Mouse (Mus musculus) erythroblast, embryonic 14.5 days (primary cell): Measurements from ENCODE around the gene Mpst.

ENCODE experiments used
- GATA1 ChIP-seq: IDR thresholded peaks from 2 replicates; pipeline ENCODE4 v1.6.1; 2012; ENCODE audit warnings: low read length, inconsistent platforms, mixed read lengths
- TAL1 ChIP-seq: IDR thresholded peaks from 3 replicates; pipeline ENCODE4 v1.6.1; 2012; ENCODE audit warnings: low read length, inconsistent platforms, mixed read lengths

- TF ChIP-seq GATA1 (no peak), TAL1 (no peak)
These were observed 36.0 kb downstream of the Mpst start for GRCm38 (mm10) chr15:78442231-78442630.
